Mouse (Mus musculus) midbrain, embryonic 13.5 days (tissue): ENCODE measurements around the gene Syndig1. TPM values are rescaled to one million over a fixed set of nuclear protein-coding genes. Genes with fewer than 3 reads are reported as not detected.

Experiments
- ATAC-seq: fragments of 200-750 bp; cut with Nextera tagmentation; 2 replicates; pipeline ENCODE4 v1.8.0; 2017; ENCODE audit warnings: mild to moderate bottlenecking, moderate TSS enrichment, moderate library complexity
- H3K27ac ChIP-seq: fragments of 300-500 bp; sonication (generic); 2 replicates; pipeline ENCODE4 v1.5.1; 2015; ENCODE audit warnings: inconsistent platforms, mild to moderate bottlenecking, moderate library complexity
- H3K27me3 ChIP-seq: fragments of 300-500 bp; sonication (generic); 2 replicates; pipeline ENCODE4 v1.6.1; 2015; ENCODE audit warnings: mild to moderate bottlenecking, inconsistent platforms
- H3K36me3 ChIP-seq: fragments of 300-500 bp; sonication (generic); 2 replicates; pipeline ENCODE4 v1.6.1; 2015; ENCODE audit warnings: mild to moderate bottlenecking, inconsistent platforms
- H3K4me1 ChIP-seq: fragments of 300-500 bp; sonication (generic); replicated peaks from 2 replicates; pipeline ENCODE4 v1.6.1; 2015; ENCODE audit warnings: inconsistent platforms
- H3K4me2 ChIP-seq: fragments of 300-500 bp; sonication (generic); replicated peaks from 2 replicates; pipeline ENCODE4 v1.6.1; 2015; ENCODE audit warnings: moderate library complexity, mild to moderate bottlenecking, inconsistent platforms
- H3K4me3 ChIP-seq: fragments of 300-500 bp; sonication (generic); replicated peaks from 2 replicates; pipeline ENCODE4 v1.5.1; 2015; ENCODE audit warnings: mild to moderate bottlenecking, inconsistent platforms
- H3K9ac ChIP-seq: fragments of 300-500 bp; sonication (generic); replicated peaks from 2 replicates; pipeline ENCODE4 v1.6.1; 2015; ENCODE audit warnings: mild to moderate bottlenecking, inconsistent platforms
- H3K9me3 ChIP-seq: fragments of 300-500 bp; sonication (generic); 2 replicates; pipeline ENCODE4 v1.6.1; 2016; ENCODE audit warnings: mild to moderate bottlenecking, inconsistent platforms
- WGBS: fragments of 180-500 bp; shearing (Covaris S2); methylation state at CpG from one replicate; pipeline ENCODE4 v1.1.7; 2015; 5-methylcytosine and 5-hydroxymethylcytosine counted together
- polyA plus RNA-seq: library from polyadenylated mRNA; unstranded; fragments of >200 nt; fragmentation: Nextera tagmentation; extraction: Ambion mirVana; gene quantifications from 2 replicates; pipeline ENCODE4 v1.2.1, GENCODE M21; 2015

Gene Syndig1
- polyA plus RNA-seq, 1 experiment from 2014 or later: 14.7 TPM

- Histone ChIP-seq H3K4me3 (no peak overlapping the region), H3K9me3 (no peaks in the 10 kb centered on the region), H3K27ac (no peak overlapping the region), H3K36me3 (no peaks in the 10 kb centered on the region), H3K27me3 (no peaks in the 10 kb centered on the region), H3K9ac (no peak overlapping the region), H3K4me2 (no peak overlapping the region), H3K4me1 (peaks cover 14% of the 10 kb centered on the region)
- no peak for ATAC-seq
Measured at GRCm38 (mm10) chr2:149932095-149932494, 103.1 kb downstream of the Syndig1 start.

DNA sequence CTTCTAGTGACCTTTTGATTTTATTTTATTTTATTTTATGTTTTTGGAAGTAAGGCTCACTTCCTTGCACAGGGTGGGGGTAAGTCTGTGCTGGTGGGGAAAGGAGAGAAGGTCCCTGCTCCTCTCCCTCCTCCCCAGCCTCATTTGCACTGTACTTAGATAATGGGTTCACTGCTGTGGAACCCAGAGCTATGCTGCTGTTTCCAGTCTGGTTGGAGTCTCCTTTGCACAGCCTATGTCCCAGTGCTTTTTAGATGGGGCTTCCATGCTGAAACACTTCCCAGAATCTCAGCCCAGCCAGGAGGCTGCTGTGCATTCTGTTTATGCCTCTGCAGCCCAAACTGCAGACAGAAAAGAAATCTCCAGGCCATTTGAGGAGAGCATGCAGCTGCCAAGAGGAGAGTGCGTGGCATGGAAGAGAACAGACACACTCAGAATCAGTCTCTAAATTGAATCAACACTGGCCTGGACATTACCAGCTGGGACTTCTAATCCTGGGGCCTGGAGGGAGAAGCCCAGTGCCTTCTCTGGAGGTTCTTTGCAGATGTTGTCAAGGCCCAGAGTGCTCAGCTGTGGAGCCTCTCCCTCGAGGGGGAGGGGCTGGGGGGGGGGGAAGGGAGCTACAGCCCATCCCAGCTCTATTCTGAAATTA is 104.4 kb downstream of the Syndig1 start:
- Histone ChIP-seq H3K27me3 (no peaks in the 10 kb centered on the region), H3K9ac (no peak overlapping the region), H3K4me3 (no peak overlapping the region), H3K36me3 (no peaks in the 10 kb centered on the region), H3K9me3 (no peaks in the 10 kb centered on the region), H3K27ac (0 out of 2 replicates have a peak overlapping the region, but pooled peaks have one; percentile 2), H3K4me1 (peaks cover 14% of the 10 kb centered on the region), H3K4me2 (no peak overlapping the region)
- ATAC-seq: peak; percentile 64
- 27% methylated on average over 2 of the region's 2 CpGs for WGBS

DNA sequence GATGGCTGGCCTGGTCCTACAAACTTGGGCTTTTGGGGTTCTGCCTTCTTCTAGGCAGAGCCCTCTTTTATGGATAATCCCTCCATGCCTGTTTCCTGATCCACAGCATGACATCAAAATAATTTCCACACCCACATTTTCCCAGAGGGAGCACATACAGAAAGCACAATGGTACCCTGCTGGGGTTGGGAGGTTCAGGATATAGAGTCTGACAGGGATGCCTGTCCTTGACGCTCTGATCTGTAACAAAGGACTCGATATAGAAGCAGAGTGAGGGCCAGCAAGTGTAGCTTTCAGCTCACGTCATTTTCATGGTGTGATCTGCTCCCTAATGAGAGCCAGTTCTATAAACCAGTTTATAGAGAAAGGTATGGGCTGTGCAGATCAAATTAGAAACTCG is 105.1 kb downstream of the Syndig1 start:
- Histone ChIP-seq H3K27me3 (no peaks in the 10 kb centered on the region), H3K9me3 (no peaks in the 10 kb centered on the region), H3K27ac (no peak overlapping the region), H3K4me3 (no peak overlapping the region), H3K9ac (no peak overlapping the region), H3K36me3 (no peaks in the 10 kb centered on the region), H3K4me1 (peaks cover 14% of the 10 kb centered on the region), H3K4me2 (no peak overlapping the region)
- 12% methylated on average over 4 of the region's 4 CpGs for WGBS
- ATAC-seq: peak; percentile 77

- Histone ChIP-seq H3K4me1 (peaks cover 6% of the 10 kb centered on the region), H3K4me2 (no peak overlapping the region), H3K27ac (no peak overlapping the region), H3K36me3 (no peaks in the 10 kb centered on the region), H3K4me3 (no peak overlapping the region), H3K9ac (no peak overlapping the region), H3K27me3 (no peaks in the 10 kb centered on the region), H3K9me3 (no peaks in the 10 kb centered on the region)
- 62% methylated on average over 4 of the region's 4 CpGs for WGBS
- ATAC-seq: no peak
Measured at GRCm38 (mm10) chr2:149938829-149939228, 109.8 kb downstream of the Syndig1 start.

GRCm38 (mm10) chr2:149939586-149939985 is 110.6 kb downstream of the Syndig1 start:
- Histone ChIP-seq H3K4me3 (no peak overlapping the region), H3K9ac (no peak overlapping the region), H3K27ac (no peak overlapping the region), H3K9me3 (no peaks in the 10 kb centered on the region), H3K27me3 (no peaks in the 10 kb centered on the region), H3K4me2 (no peak overlapping the region), H3K4me1 (no peaks in the 10 kb centered on the region; the same call in 1 of the 2 replicates), H3K36me3 (no peaks in the 10 kb centered on the region)
- ATAC-seq: no peak
- WGBS: 35% methylated on average over 2 of the region's 2 CpGs

- no peaks in the 10 kb centered on the region for H3K4me1 ChIP-seq
Measured at GRCm38 (mm10) chr2:149950641-149951040, 121.6 kb downstream of the Syndig1 start.

DNA sequence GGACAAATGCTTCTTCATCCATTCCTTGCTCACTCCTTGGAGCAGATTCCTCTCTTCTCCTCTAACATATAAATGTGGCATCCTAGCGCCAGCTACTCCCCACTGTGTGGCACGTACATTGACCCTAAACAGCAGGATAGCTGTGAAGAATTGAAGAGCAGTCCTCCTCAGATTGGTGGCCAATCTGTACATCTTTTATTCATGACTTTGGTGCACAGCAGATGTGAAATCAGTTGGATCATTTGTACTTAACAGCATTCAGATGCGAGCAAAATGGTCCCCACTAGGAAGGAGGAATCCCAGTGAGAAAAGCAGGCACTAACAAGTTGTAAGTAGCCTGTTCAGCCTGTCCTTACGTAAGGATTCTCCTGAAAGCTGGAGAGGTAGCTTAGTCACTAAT is 142.0 kb downstream of the Syndig1 start:
- ATAC-seq: peak; percentile 82

More at GRCm38 (mm10) chr2:149950641-149951040, 121.6 kb downstream of the Syndig1 start:
- Histone ChIP-seq H3K27ac (no peak overlapping the region), H3K4me2 (no peak overlapping the region), H3K4me3 (no peak overlapping the region), H3K36me3 (no peaks in the 10 kb centered on the region), H3K9me3 (no peaks in the 10 kb centered on the region), H3K9ac (no peak overlapping the region), H3K27me3 (no peaks in the 10 kb centered on the region)
- WGBS: 94% methylated on average over 4 of the region's 4 CpGs
- no peak for ATAC-seq

GRCm38 (mm10) chr2:149973583-149973982 is 144.6 kb downstream of the Syndig1 start:
- no peaks in the 10 kb centered on the region for H3K27me3 ChIP-seq
- H3K4me2 ChIP-seq: no peak overlapping the region
- H3K4me3 ChIP-seq: no peak overlapping the region
- H3K27ac ChIP-seq: no peak overlapping the region
- no peak overlapping the region for H3K9ac ChIP-seq
- H3K36me3 ChIP-seq: no peaks in the 10 kb centered on the region
- no peaks in the 10 kb centered on the region; the same call in 1 of the 2 replicates for H3K4me1 ChIP-seq
- WGBS: 77% methylated on average over 6 of the region's 6 CpGs
- ATAC-seq: no peak; the same call in 1 of the 2 replicates
- no peaks in the 10 kb centered on the region for H3K9me3 ChIP-seq

More for the DNA sequence above, 142.0 kb downstream of the Syndig1 start:
- Histone ChIP-seq H3K4me1 (no peaks in the 10 kb centered on the region; the same call in 1 of the 2 replicates), H3K27me3 (no peaks in the 10 kb centered on the region), H3K4me2 (no peak overlapping the region), H3K27ac (0 out of 2 replicates have a peak overlapping the region, but pooled peaks have one; percentile 0), H3K9me3 (no peaks in the 10 kb centered on the region), H3K4me3 (no peak overlapping the region), H3K36me3 (no peaks in the 10 kb centered on the region), H3K9ac (no peak overlapping the region)
- WGBS: 39% methylated on average over 4 of the region's 4 CpGs

- Histone ChIP-seq H3K9ac (no peak overlapping the region), H3K27ac (no peak overlapping the region), H3K4me3 (no peak overlapping the region), H3K9me3 (no peaks in the 10 kb centered on the region), H3K4me1 (no peaks in the 10 kb centered on the region), H3K36me3 (no peaks in the 10 kb centered on the region), H3K4me2 (no peak overlapping the region), H3K27me3 (0 out of 2 replicates have a peak, but pooled peaks cover 2% of the 10 kb centered on the region)
- WGBS: 22% methylated on average over 1 of the region's 1 CpGs
- ATAC-seq: peak; percentile 45; the same call in 1 of the 2 replicates
Measured at GRCm38 (mm10) chr2:149980419-149980818, 151.4 kb downstream of the Syndig1 start.

- 0 out of 2 replicates have a peak, but pooled peaks cover 2% of the 10 kb centered on the region for H3K27me3 ChIP-seq
- H3K4me3 ChIP-seq: no peak overlapping the region
- no peaks in the 10 kb centered on the region for H3K4me1 ChIP-seq
- H3K27ac ChIP-seq: no peak overlapping the region
- H3K36me3 ChIP-seq: no peaks in the 10 kb centered on the region
- no peak overlapping the region for H3K4me2 ChIP-seq
- ATAC-seq: no peak
- no peaks in the 10 kb centered on the region for H3K9me3 ChIP-seq
- H3K9ac ChIP-seq: no peak overlapping the region
Measured at GRCm38 (mm10) chr2:149982466-149982865, 153.5 kb downstream of the Syndig1 start.

DNA sequence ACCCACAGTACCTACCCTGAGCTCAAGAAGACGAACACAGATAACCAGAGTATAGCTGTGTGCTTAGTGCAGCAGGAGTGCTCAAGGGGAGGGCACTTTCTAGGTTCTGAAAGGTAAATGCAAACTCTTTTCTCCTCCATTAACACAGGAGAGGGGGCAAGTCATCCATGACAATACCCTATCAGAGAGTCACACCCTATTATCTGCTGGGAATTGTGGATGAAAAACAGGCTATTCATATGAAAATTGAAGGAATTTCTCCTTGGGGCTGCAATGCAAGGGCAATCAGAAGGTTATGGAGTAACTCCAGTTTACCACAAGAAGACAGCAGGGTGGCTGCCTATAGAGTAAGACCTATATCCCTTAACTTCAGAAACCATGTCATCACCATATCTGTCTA is 154.1 kb downstream of the Syndig1 start:
- no peak for ATAC-seq
- 76% methylated on average over 1 of the region's 1 CpGs for WGBS

DNA sequence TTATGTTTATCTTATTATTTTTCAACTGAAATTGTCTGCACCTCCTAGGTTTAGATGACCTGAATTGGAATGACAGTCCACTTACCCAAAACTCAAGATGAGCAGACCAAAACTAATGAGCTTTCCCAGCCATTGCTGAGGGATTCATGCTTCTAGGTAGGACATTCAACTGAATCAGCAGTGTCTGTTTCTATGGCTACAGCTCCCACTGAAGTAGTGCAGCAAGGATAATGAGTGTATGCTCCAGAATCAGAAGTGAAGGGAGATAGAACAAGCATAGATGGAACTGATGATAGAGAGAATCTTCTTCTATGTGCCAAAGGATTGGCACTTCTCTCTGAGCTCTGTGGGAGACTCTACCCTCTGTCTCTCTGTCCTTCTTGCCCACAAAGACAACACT is 158.6 kb downstream of the Syndig1 start:
- no peaks in the 10 kb centered on the region for H3K36me3 ChIP-seq
- H3K9ac ChIP-seq: no peak overlapping the region
- H3K27me3 ChIP-seq: no peaks in the 10 kb centered on the region
- no peak overlapping the region for H3K4me2 ChIP-seq
- no peak overlapping the region for H3K27ac ChIP-seq
- ATAC-seq: no peak
- H3K4me3 ChIP-seq: no peak overlapping the region
- H3K9me3 ChIP-seq: no peaks in the 10 kb centered on the region
- 0 out of 2 replicates have a peak, but pooled peaks cover 2% of the 10 kb centered on the region for H3K4me1 ChIP-seq

More for the DNA sequence above, 154.1 kb downstream of the Syndig1 start:
- Histone ChIP-seq H3K27ac (no peak overlapping the region), H3K27me3 (0 out of 2 replicates have a peak, but pooled peaks cover 2% of the 10 kb centered on the region), H3K4me1 (no peaks in the 10 kb centered on the region), H3K9me3 (no peaks in the 10 kb centered on the region), H3K4me2 (no peak overlapping the region), H3K9ac (no peak overlapping the region), H3K36me3 (no peaks in the 10 kb centered on the region), H3K4me3 (no peak overlapping the region)
